Mouse (Mus musculus): ENCODE data around the gene BC107364. TPM values are rescaled to one million over a fixed set of nuclear protein-coding genes. Genes with fewer than 3 reads are reported as not detected.

BC107364 gene
- total and polyA plus RNA-seq, 3 experiments = 0.17 TPM; not detected in 2

- no peak for DNase-seq (ENCODE audit: low read depth, low spot score)
- H3K27ac ChIP-seq (ENCODE audit: control insufficient read depth, low read depth, low read length) = no peak overlapping the region
- TF ChIP-seq GATA1 (IDR thresholded peaks at IDR 0.05; ENCODE audit: low read depth, low read length) (peak; percentile 66), MYC (IDR thresholded peaks at IDR 0.05; ENCODE audit: low read depth, low read length) (no peak), TBP (IDR thresholded peaks at IDR 0.05; ENCODE audit: low read depth, low read length) (0 out of 2 replicates have a peak, but pooled peaks have one; percentile 18), MAFK (IDR thresholded peaks at IDR 0.05; ENCODE audit: borderline replicate concordance, low read depth, low read length) (no peak), TCF12 (IDR thresholded peaks at IDR 0.05; ENCODE audit: low read depth, low read length) (peak; percentile 76; the same call in 1 of the 2 replicates), ZNF384 (IDR thresholded peaks at IDR 0.05; ENCODE audit: low read depth, low read length) (peak; percentile 55; the same call in 1 of the 2 replicates), ETS1 (IDR thresholded peaks at IDR 0.05; ENCODE audit: low read depth, low read length) (peak; percentile 41; the same call in 1 of the 2 replicates), EP300 (IDR thresholded peaks at IDR 0.05; ENCODE audit: low read depth in 1 of 2, low read length in 2 of 2) (peak in 1 of 2 experiments; percentile 74; a peak in 3 of 4 replicates), JUND (IDR thresholded peaks at IDR 0.05; ENCODE audit: low read depth, low read length) (no peak)
- H3K36me3 ChIP-seq (ENCODE audit: control insufficient read depth in 1 of 2, insufficient read depth in 2 of 2, low read length in 2 of 2) = peaks cover 0 to 17% of the 10 kb centered on the region in 2 experiments; a peak in 2 of 4 replicates
- H3K4me3 ChIP-seq (ENCODE audit: control insufficient read depth in 1 of 2, insufficient read depth in 1 of 2, low read depth in 2 of 2, low read length in 2 of 2) = no peak overlapping the region
- H3K4me1 ChIP-seq (ENCODE audit: control insufficient read depth in 1 of 2, insufficient read depth in 2 of 2, low read length in 2 of 2) = peaks cover 8 to 19% of the 10 kb centered on the region in 2 experiments; a peak in 3 of 4 replicates
- no peaks in the 10 kb centered on the region for H3K27me3 ChIP-seq (ENCODE audit: control insufficient read depth in 1 of 2, insufficient read depth in 2 of 2, low read length in 2 of 2)
- no peaks in the 10 kb centered on the region for H3K9me3 ChIP-seq (replicated peaks; ENCODE audit: insufficient read depth, low read length)
- peaks cover 6% of the 10 kb centered on the region; the same call in 1 of the 2 replicates for H3K79me2 ChIP-seq (ENCODE audit: control insufficient read depth, insufficient read depth, low read length, poor library complexity)
- H3K9ac ChIP-seq (ENCODE audit: control insufficient read depth, low read depth, low read length, poor library complexity, severe bottlenecking) = no peak overlapping the region
Measured at GRCm38 (mm10) chr3:96416056-96416455, 36.0 kb downstream of the BC107364 start.

- peak; percentile 68 for DNase-seq (ENCODE audit: low read depth, low spot score)
- H3K79me2 ChIP-seq (ENCODE audit: control insufficient read depth, insufficient read depth, low read length, poor library complexity) = peaks cover 6% of the 10 kb centered on the region; the same call in 1 of the 2 replicates
- H3K27ac ChIP-seq (ENCODE audit: control insufficient read depth, low read depth, low read length) = no peak overlapping the region
- no peaks in the 10 kb centered on the region for H3K9me3 ChIP-seq (replicated peaks; ENCODE audit: insufficient read depth, low read length)
- H3K27me3 ChIP-seq (ENCODE audit: control insufficient read depth in 1 of 2, insufficient read depth in 2 of 2, low read length in 2 of 2) = no peaks in the 10 kb centered on the region
- H3K9ac ChIP-seq (ENCODE audit: control insufficient read depth, low read depth, low read length, poor library complexity, severe bottlenecking) = peak overlapping the region; percentile 61
- peak overlapping the region; percentile 63 to 90 for H3K4me3 ChIP-seq (ENCODE audit: control insufficient read depth in 1 of 2, insufficient read depth in 1 of 2, low read depth in 2 of 2, low read length in 2 of 2)
- peaks cover 0 to 17% of the 10 kb centered on the region in 2 experiments; a peak in 2 of 4 replicates for H3K36me3 ChIP-seq (ENCODE audit: control insufficient read depth in 1 of 2, insufficient read depth in 2 of 2, low read length in 2 of 2)
- TF ChIP-seq ELF1 (IDR thresholded peaks at IDR 0.05; ENCODE audit: low read depth, low read length) (no peak), CTCF (IDR thresholded peaks at IDR 0.05 in 2 of 3, conservative IDR thresholded peaks at IDR 0.05 in 1 of 3; ENCODE audit: control insufficient read depth in 1 of 3, insufficient read depth in 1 of 3, low read depth in 2 of 3, low read length in 3 of 3, poor library complexity in 1 of 3, severe bottlenecking in 1 of 3) (no peak), ZNF384 (IDR thresholded peaks at IDR 0.05; ENCODE audit: low read depth, low read length) (peak; percentile 93), MAZ (IDR thresholded peaks at IDR 0.05; ENCODE audit: low read depth, low read length) (0 out of 2 replicates have a peak, but pooled peaks have one; percentile 76), MXI1 (IDR thresholded peaks at IDR 0.05; ENCODE audit: low read depth, low read length) (0 out of 2 replicates have a peak, but pooled peaks have one; percentile 6), MYC (IDR thresholded peaks at IDR 0.05; ENCODE audit: low read depth, low read length) (peak; percentile 61; the same call in 1 of the 2 replicates), HCFC1 (IDR thresholded peaks at IDR 0.05; ENCODE audit: low read depth, low read length) (peak; percentile 9; the same call in 1 of the 2 replicates), GATA1 (IDR thresholded peaks at IDR 0.05; ENCODE audit: low read depth, low read length) (no peak), UBTF (IDR thresholded peaks at IDR 0.05; ENCODE audit: borderline replicate concordance, insufficient read depth, low read depth, low read length) (no peak)
- peaks cover 8 to 19% of the 10 kb centered on the region in 2 experiments; a peak in 3 of 4 replicates for H3K4me1 ChIP-seq (ENCODE audit: control insufficient read depth in 1 of 2, insufficient read depth in 2 of 2, low read length in 2 of 2)
Measured at GRCm38 (mm10) chr3:96414951-96415327, 37.2 kb downstream of the BC107364 start.

All from MEL (cell line).